Mouse (Mus musculus) forebrain, embryonic 12.5 days (tissue): Measurements from ENCODE around the gene Camsap1. TPM values are rescaled to one million over a fixed set of nuclear protein-coding genes. Genes with fewer than 3 reads are reported as not detected.

Source experiments
- ATAC-seq: fragments of 200-750 bp; cut with Nextera tagmentation; 2 replicates; pipeline ENCODE4 v1.8.0; 2017; ENCODE audit warnings: moderate TSS enrichment; ENCODE audit not compliant: low FRiP score
- H3K27ac ChIP-seq: fragments of 300-500 bp; sonication (generic); 2 replicates; pipeline ENCODE4 v1.5.1; 2016; ENCODE audit warnings: mild to moderate bottlenecking
- H3K27me3 ChIP-seq: fragments of 300-500 bp; sonication (generic); 2 replicates; pipeline ENCODE4 v1.6.1; 2016; ENCODE audit warnings: mild to moderate bottlenecking
- H3K36me3 ChIP-seq: fragments of 300-500 bp; sonication (generic); replicated peaks from 2 replicates; pipeline ENCODE4 v1.6.1; 2016; ENCODE audit warnings: mild to moderate bottlenecking
- H3K4me1 ChIP-seq: fragments of 300-500 bp; sonication (generic); 2 replicates; pipeline ENCODE4 v1.6.1; 2016
- H3K4me2 ChIP-seq: fragments of 300-500 bp; sonication (generic); 2 replicates; pipeline ENCODE4 v1.6.1; 2016; ENCODE audit warnings: mild to moderate bottlenecking, moderate library complexity
- H3K4me3 ChIP-seq: fragments of 300-500 bp; sonication (generic); replicated peaks from 2 replicates; pipeline ENCODE4 v1.5.1; 2016; ENCODE audit warnings: mild to moderate bottlenecking
- H3K9ac ChIP-seq: fragments of 300-500 bp; sonication (generic); 2 replicates; pipeline ENCODE4 v1.6.1; 2016; ENCODE audit warnings: mild to moderate bottlenecking
- H3K9me3 ChIP-seq: fragments of 300-500 bp; sonication (generic); 2 replicates; pipeline ENCODE4 v1.6.1; 2016
- WGBS: fragments of 180-500 bp; shearing (Covaris S2); methylation state at CpG from one replicate; pipeline ENCODE4 v1.1.7; 2016; 5-methylcytosine and 5-hydroxymethylcytosine counted together
- polyA plus RNA-seq: library from polyadenylated mRNA; unstranded; fragments of >200 nt; fragmentation: Nextera tagmentation; extraction: Ambion mirVana; gene quantifications from 2 replicates; pipeline ENCODE4 v1.2.1, GENCODE M21; 2016

The Camsap1 gene
- polyA plus RNA-seq, 1 experiment from 2014 or later = 71.7 TPM

DNA sequence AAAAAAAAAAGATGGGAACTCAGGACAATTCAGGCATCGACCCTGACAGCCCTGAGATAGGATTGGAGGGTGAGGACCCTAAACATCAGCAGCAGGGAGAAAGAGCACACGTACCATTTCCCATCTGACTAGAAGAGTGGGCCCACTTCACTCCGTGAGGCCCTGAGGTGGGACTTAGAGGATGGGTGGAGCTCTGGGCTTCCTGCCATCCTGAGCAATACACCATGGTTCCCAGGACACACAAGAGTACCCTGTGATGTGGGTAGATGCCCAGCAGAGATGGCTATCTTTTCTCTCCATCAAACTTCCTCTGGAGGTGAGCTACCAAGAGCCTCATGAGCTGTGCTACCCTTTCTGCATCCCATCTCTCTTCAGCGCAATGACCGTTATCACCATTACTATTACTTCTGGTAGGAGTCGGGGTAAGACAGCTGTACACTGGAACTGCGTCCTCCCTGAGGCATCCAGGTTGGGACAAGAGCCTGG is 105.8 kb downstream of the Camsap1 start:
- peak overlapping the region; percentile 63; the same call in 1 of the 2 replicates for H3K9ac ChIP-seq
- 25% methylated on average over 7 of the region's 7 CpGs for WGBS
- H3K27ac ChIP-seq = no peak overlapping the region
- H3K4me2 ChIP-seq = peak overlapping the region; percentile 92
- H3K36me3 ChIP-seq = no peaks in the 10 kb centered on the region
- peaks cover 6% of the 10 kb centered on the region for H3K4me1 ChIP-seq
- 0 out of 2 replicates have a peak, but pooled peaks have one; percentile 20 for ATAC-seq
- H3K27me3 ChIP-seq = peaks cover 34% of the 10 kb centered on the region
- H3K4me3 ChIP-seq = peak overlapping the region; percentile 51
- no peaks in the 10 kb centered on the region for H3K9me3 ChIP-seq

Other genes starting within 250 kb of the Camsap1 start
- not detected in 2 replicates for gene Obp2b, start 246.3 kb downstream of the Camsap1 start, polyA plus RNA-seq
- gene Lcn3, start 217.7 kb downstream of the Camsap1 start, polyA plus RNA-seq = not detected in 2 replicates
- gene Lcn11, start 206.3 kb downstream of the Camsap1 start, polyA plus RNA-seq = not detected in 2 replicates
- not detected in 2 replicates for gene Gm13539, start 201.0 kb downstream of the Camsap1 start, polyA plus RNA-seq
- gene Glt6d1, start 167.4 kb downstream of the Camsap1 start, polyA plus RNA-seq = not detected in 2 replicates
- gene Lcn9, start 160.1 kb downstream of the Camsap1 start, polyA plus RNA-seq = not detected in 2 replicates
- gene Sohlh1, start 136.0 kb downstream of the Camsap1 start, polyA plus RNA-seq = not detected in 2 replicates
- gene Kcnt1, start 119.5 kb downstream of the Camsap1 start, polyA plus RNA-seq = 1.6 and 2.0 TPM in 2 replicates
- gene Ubac1, start 38.5 kb upstream of the Camsap1 start, polyA plus RNA-seq = 86.7 and 88.6 TPM in 2 replicates
- gene Nacc2, start 139.9 kb upstream of the Camsap1 start, polyA plus RNA-seq = 8.4 and 11.0 TPM in 2 replicates
- gene Lhx3, start 225.0 kb upstream of the Camsap1 start, polyA plus RNA-seq = 0.15 TPM in 1 of 2 replicates, not detected in the other